Mouse (Mus musculus) forebrain, embryonic 13.5 days (tissue): ENCODE results near the gene Gm49395. TPM values are rescaled to one million over a fixed set of nuclear protein-coding genes. Genes with fewer than 3 reads are reported as not detected.

Source experiments
- ATAC-seq: fragments of 200-750 bp; cut with Nextera tagmentation; 2 replicates; pipeline ENCODE4 v1.8.0; 2017
- H3K27ac ChIP-seq: fragments of 300-500 bp; sonication (generic); 2 replicates; pipeline ENCODE4 v1.5.1; 2015; ENCODE audit warnings: inconsistent platforms, mild to moderate bottlenecking, moderate library complexity
- H3K27me3 ChIP-seq: fragments of 300-500 bp; sonication (generic); 2 replicates; pipeline ENCODE4 v1.6.1; 2015; ENCODE audit warnings: mild to moderate bottlenecking, inconsistent platforms
- H3K36me3 ChIP-seq: fragments of 300-500 bp; sonication (generic); 2 replicates; pipeline ENCODE4 v1.6.1; 2015; ENCODE audit warnings: mild to moderate bottlenecking, inconsistent platforms; ENCODE audit not compliant: poor library complexity, severe bottlenecking
- H3K4me1 ChIP-seq: fragments of 300-500 bp; sonication (generic); 2 replicates; pipeline ENCODE4 v1.6.1; 2015; ENCODE audit warnings: inconsistent platforms
- H3K4me2 ChIP-seq: fragments of 300-500 bp; sonication (generic); 2 replicates; pipeline ENCODE4 v1.6.1; 2015; ENCODE audit warnings: inconsistent platforms, mild to moderate bottlenecking, moderate library complexity
- H3K4me3 ChIP-seq: fragments of 300-500 bp; sonication (generic); 2 replicates; pipeline ENCODE4 v1.5.1; 2015; ENCODE audit warnings: mild to moderate bottlenecking, inconsistent platforms
- H3K9ac ChIP-seq: fragments of 300-500 bp; sonication (generic); 2 replicates; pipeline ENCODE4 v1.6.1; 2015; ENCODE audit warnings: mild to moderate bottlenecking, inconsistent platforms
- H3K9me3 ChIP-seq: fragments of 300-500 bp; sonication (generic); replicated peaks from 2 replicates; pipeline ENCODE4 v1.6.1; 2016; ENCODE audit warnings: inconsistent platforms
- WGBS: fragments of 180-500 bp; shearing (Covaris S2); methylation state at CpG from one replicate; pipeline ENCODE4 v1.1.7; 2015; 5-methylcytosine and 5-hydroxymethylcytosine counted together
- polyA plus RNA-seq: library from polyadenylated mRNA; unstranded; fragments of >200 nt; fragmentation: Nextera tagmentation; extraction: Ambion mirVana; gene quantifications from 2 replicates; pipeline ENCODE4 v1.2.1, GENCODE M21; 2015

Gm49395 gene
- polyA plus RNA-seq, 1 experiment from 2014 or later: 2.7 TPM

- H3K27me3 ChIP-seq: peaks cover 12% of the 10 kb centered on the region
- WGBS: 62% methylated on average over 2 of the region's 2 CpGs
Observed at GRCm38 (mm10) chr13:115096216-115096615, 5.5 kb downstream of the Gm49395 start.

GRCm38 (mm10) chr13:115095392-115095791, 6.3 kb downstream of the Gm49395 start:
- H3K4me3 ChIP-seq: no peak overlapping the region
- 90% methylated on average over 2 of the region's 2 CpGs for WGBS
- H3K4me1 ChIP-seq: peaks cover 6% of the 10 kb centered on the region; the same call in 1 of the 2 replicates
- H3K36me3 ChIP-seq: no peaks in the 10 kb centered on the region
- ATAC-seq: no peak
- H3K27me3 ChIP-seq: peaks cover 4% of the 10 kb centered on the region
- no peaks in the 10 kb centered on the region for H3K9me3 ChIP-seq
- no peak overlapping the region for H3K9ac ChIP-seq
- H3K4me2 ChIP-seq: no peak overlapping the region
- no peak overlapping the region for H3K27ac ChIP-seq

More at GRCm38 (mm10) chr13:115096216-115096615, 5.5 kb downstream of the Gm49395 start:
- no peak for ATAC-seq
- Histone ChIP-seq H3K4me3 (no peak overlapping the region), H3K4me2 (no peak overlapping the region), H3K27ac (no peak overlapping the region), H3K9ac (no peak overlapping the region), H3K36me3 (no peaks in the 10 kb centered on the region), H3K4me1 (peaks cover 6% of the 10 kb centered on the region), H3K9me3 (no peaks in the 10 kb centered on the region)

- ATAC-seq: no peak
- H3K4me1 ChIP-seq: peaks cover 22% of the 10 kb centered on the region
- peaks cover 20% of the 10 kb centered on the region for H3K36me3 ChIP-seq
- no peak overlapping the region for H3K4me3 ChIP-seq
- 70% methylated on average over 3 of the region's 3 CpGs for WGBS
- H3K27ac ChIP-seq: no peak overlapping the region
- H3K4me2 ChIP-seq: no peak overlapping the region
- peaks cover 4% of the 10 kb centered on the region; the same call in 1 of the 2 replicates for H3K9me3 ChIP-seq
- no peaks in the 10 kb centered on the region for H3K27me3 ChIP-seq
- no peak overlapping the region for H3K9ac ChIP-seq
Observed at GRCm38 (mm10) chr13:115091511-115091910, 10.2 kb downstream of the Gm49395 start.

- peaks cover 4% of the 10 kb centered on the region; the same call in 1 of the 2 replicates for H3K9me3 ChIP-seq
- no peak for ATAC-seq
- peaks cover 22% of the 10 kb centered on the region for H3K4me1 ChIP-seq
- H3K36me3 ChIP-seq: peaks cover 24% of the 10 kb centered on the region
- H3K27ac ChIP-seq: no peak overlapping the region
- peak overlapping the region; percentile 60; the same call in 1 of the 2 replicates for H3K9ac ChIP-seq
- H3K4me2 ChIP-seq: peak overlapping the region; percentile 95
- H3K4me3 ChIP-seq: peak overlapping the region; percentile 64
- WGBS: 49% methylated on average over 9 of the region's 9 CpGs
- no peaks in the 10 kb centered on the region for H3K27me3 ChIP-seq
Observed at GRCm38 (mm10) chr13:115090977-115091445, 10.7 kb downstream of the Gm49395 start.

GRCm38 (mm10) chr13:115090069-115090976, 11.4 kb downstream of the Gm49395 start, which contains the start of gene Pelo:
TSS of gene Pelo (minus strand) at chr13:115090186.
- peak within 1 kb of the TSS; percentile 40; the same call in 1 of the 2 replicates for H3K27ac ChIP-seq
- H3K4me2 ChIP-seq: peak within 1 kb of the TSS; percentile 95
- H3K4me3 ChIP-seq: peak within 1 kb of the TSS; percentile 64
- peaks cover 4% of the 10 kb centered on the region; the same call in 1 of the 2 replicates for H3K9me3 ChIP-seq
- peak; percentile 97 for ATAC-seq
- H3K4me1 ChIP-seq: peaks cover 22% of the 10 kb centered on the region
- H3K36me3 ChIP-seq: peaks cover 29% of the 10 kb centered on the region
- H3K27me3 ChIP-seq: no peaks in the 10 kb centered on the region
- under 1% methylated on average over 60 of the region's 60 CpGs for WGBS
- peak within 1 kb of the TSS; percentile 79 for H3K9ac ChIP-seq

GRCm38 (mm10) chr13:115089395-115090025, 12.2 kb downstream of the Gm49395 start:
- Histone ChIP-seq H3K27ac (no peak overlapping the region), H3K27me3 (no peaks in the 10 kb centered on the region), H3K36me3 (peaks cover 30% of the 10 kb centered on the region), H3K4me2 (peak overlapping the region; percentile 95), H3K4me1 (peaks cover 22% of the 10 kb centered on the region), H3K4me3 (peak overlapping the region; percentile 64), H3K9me3 (peaks cover 4% of the 10 kb centered on the region; the same call in 1 of the 2 replicates), H3K9ac (peak overlapping the region; percentile 79)
- 11% methylated on average over 30 of the region's 35 CpGs for WGBS
- peak; percentile 75 for ATAC-seq

- peak overlapping the region; percentile 79 for H3K9ac ChIP-seq
- no peak for ATAC-seq
- H3K4me2 ChIP-seq: peak overlapping the region; percentile 95
- peaks cover 22% of the 10 kb centered on the region for H3K4me1 ChIP-seq
- H3K36me3 ChIP-seq: peaks cover 30% of the 10 kb centered on the region
- H3K4me3 ChIP-seq: peak overlapping the region; percentile 64
- WGBS: 76% methylated on average over 11 of the region's 11 CpGs
- peaks cover 4% of the 10 kb centered on the region; the same call in 1 of the 2 replicates for H3K9me3 ChIP-seq
- H3K27me3 ChIP-seq: no peaks in the 10 kb centered on the region
- H3K27ac ChIP-seq: no peak overlapping the region
Observed at GRCm38 (mm10) chr13:115089020-115089394, 12.7 kb downstream of the Gm49395 start.

GRCm38 (mm10) chr13:115085974-115086373, 15.7 kb downstream of the Gm49395 start:
- Histone ChIP-seq H3K27me3 (no peaks in the 10 kb centered on the region), H3K27ac (no peak overlapping the region), H3K4me3 (no peak overlapping the region), H3K36me3 (peaks cover 30% of the 10 kb centered on the region), H3K4me1 (peaks cover 20% of the 10 kb centered on the region), H3K4me2 (no peak overlapping the region), H3K9ac (no peak overlapping the region), H3K9me3 (peaks cover 4% of the 10 kb centered on the region; the same call in 1 of the 2 replicates)
- no peak for ATAC-seq
- 95% methylated on average over 6 of the region's 6 CpGs for WGBS

- H3K27me3 ChIP-seq: no peaks in the 10 kb centered on the region
- peaks cover 17% of the 10 kb centered on the region for H3K36me3 ChIP-seq
- no peak for ATAC-seq
- H3K4me3 ChIP-seq: no peak overlapping the region
- WGBS: 95% methylated on average over 7 of the region's 7 CpGs
- H3K9me3 ChIP-seq: no peaks in the 10 kb centered on the region
- no peak overlapping the region for H3K4me2 ChIP-seq
- no peak overlapping the region for H3K27ac ChIP-seq
- 0 out of 2 replicates have a peak, but pooled peaks cover under 1% of the 10 kb centered on the region for H3K4me1 ChIP-seq
- no peak overlapping the region for H3K9ac ChIP-seq
Observed at GRCm38 (mm10) chr13:115082339-115082738, 19.4 kb downstream of the Gm49395 start.

GRCm38 (mm10) chr13:115079996-115080585, 21.6 kb downstream of the Gm49395 start:
- no peak for ATAC-seq
- Histone ChIP-seq H3K9ac (no peak overlapping the region), H3K9me3 (no peaks in the 10 kb centered on the region), H3K27ac (no peak overlapping the region), H3K4me2 (no peak overlapping the region), H3K36me3 (no peaks in the 10 kb centered on the region), H3K27me3 (no peaks in the 10 kb centered on the region), H3K4me1 (no peaks in the 10 kb centered on the region), H3K4me3 (no peak overlapping the region)
- WGBS: 94% methylated on average over 3 of the region's 3 CpGs

- no peak overlapping the region for H3K9ac ChIP-seq
- H3K9me3 ChIP-seq: no peaks in the 10 kb centered on the region
- no peak for ATAC-seq
- H3K27ac ChIP-seq: no peak overlapping the region
- 88% methylated on average over 6 of the region's 6 CpGs for WGBS
- no peak overlapping the region for H3K4me2 ChIP-seq
- no peaks in the 10 kb centered on the region for H3K4me1 ChIP-seq
- no peaks in the 10 kb centered on the region for H3K27me3 ChIP-seq
- H3K4me3 ChIP-seq: no peak overlapping the region
- H3K36me3 ChIP-seq: no peaks in the 10 kb centered on the region
Observed at GRCm38 (mm10) chr13:115078997-115079685, 22.6 kb downstream of the Gm49395 start.
